Mouse (Mus musculus) thymus, postnatal 4 days (tissue): ENCODE measurements around the gene Pip5kl1.

Experiments
- DNase-seq: peaks from one replicate; pipeline ENCODE4 v3.0.0; 2021

Gene Pip5kl1

GRCm38 (mm10) chr2:32620682-32621516 lies 46.3 kb downstream of the Pip5kl1 start:
- DNase-seq, result no peak

GRCm38 (mm10) chr2:32621517-32621859 lies 46.9 kb downstream of the Pip5kl1 start, which contains the start of gene Ak1:
Gene Ak1, plus strand, starts transcription at chr2:32621758.
- no peak for DNase-seq

- no peak for DNase-seq
Observed at GRCm38 (mm10) chr2:32624111-32624748, 49.6 kb downstream of the Pip5kl1 start.

- DNase-seq, result no peak
Observed at GRCm38 (mm10) chr2:32625212-32625872, 50.7 kb downstream of the Pip5kl1 start.

- no peak for DNase-seq
Observed at GRCm38 (mm10) chr2:32625873-32626694, 51.5 kb downstream of the Pip5kl1 start.

- no peak for DNase-seq
Observed at GRCm38 (mm10) chr2:32627266-32628043, 52.9 kb downstream of the Pip5kl1 start.

- DNase-seq, result no peak
Observed at GRCm38 (mm10) chr2:32628044-32628550, 53.5 kb downstream of the Pip5kl1 start.

GRCm38 (mm10) chr2:32628729-32629128 lies 54.1 kb downstream of the Pip5kl1 start:
- DNase-seq, result no peak

GRCm38 (mm10) chr2:32629276-32629976 lies 54.8 kb downstream of the Pip5kl1 start:
- no peak for DNase-seq

GRCm38 (mm10) chr2:32630036-32630435 lies 55.4 kb downstream of the Pip5kl1 start:
- no peak for DNase-seq

GRCm38 (mm10) chr2:32631046-32631445 lies 56.4 kb downstream of the Pip5kl1 start:
- no peak for DNase-seq

GRCm38 (mm10) chr2:32631737-32632394 lies 57.3 kb downstream of the Pip5kl1 start:
- DNase-seq, result peak; percentile 85
